Mouse (Mus musculus) stomach, embryonic 15.5 days (tissue): ENCODE measurements at regions not wholly inside any gene's neighbourhood (a gene's known extent, or its start where the extent isn't known, plus 50 kb on each side); places are given as distances from the start of the nearest gene placed in this dataset.

Experiments
- ATAC-seq: fragments of 200-750 bp; cut with Nextera tagmentation; 2 replicates; pipeline ENCODE4 v1.8.0; 2017; ENCODE audit warnings: low read depth, moderate number of reproducible peaks, moderate TSS enrichment; ENCODE audit not compliant: insufficient read depth, low FRiP score
- H3K27ac ChIP-seq: fragments of 300-500 bp; sonication (generic); 2 replicates; pipeline ENCODE4 v1.5.1; 2015; ENCODE audit warnings: mild to moderate bottlenecking, inconsistent platforms
- H3K27me3 ChIP-seq: fragments of 300-500 bp; sonication (generic); replicated peaks from 2 replicates; pipeline ENCODE4 v1.6.1; 2015; ENCODE audit warnings: inconsistent platforms
- H3K36me3 ChIP-seq: fragments of 300-500 bp; sonication (generic); 2 replicates; pipeline ENCODE4 v1.6.1; 2015; ENCODE audit warnings: inconsistent platforms
- H3K4me1 ChIP-seq: fragments of 300-500 bp; sonication (generic); 2 replicates; pipeline ENCODE4 v1.6.1; 2015; ENCODE audit warnings: inconsistent platforms
- H3K4me2 ChIP-seq: fragments of 300-500 bp; sonication (generic); 2 replicates; pipeline ENCODE4 v1.6.1; 2015; ENCODE audit warnings: mild to moderate bottlenecking, inconsistent platforms
- H3K4me3 ChIP-seq: fragments of 300-500 bp; sonication (generic); replicated peaks from 2 replicates; pipeline ENCODE4 v1.5.1; 2015; ENCODE audit warnings: inconsistent platforms
- H3K9ac ChIP-seq: fragments of 300-500 bp; sonication (generic); 2 replicates; pipeline ENCODE4 v1.6.1; 2015; ENCODE audit warnings: inconsistent platforms
- H3K9me3 ChIP-seq: fragments of 300-500 bp; sonication (generic); 2 replicates; pipeline ENCODE4 v1.6.1; 2016; ENCODE audit warnings: inconsistent platforms
- WGBS: fragments of 180-500 bp; shearing (Covaris S2); methylation state at CpG from one replicate; pipeline ENCODE4 v1.1.7; 2015; 5-methylcytosine and 5-hydroxymethylcytosine counted together

GRCm38 (mm10) chr1:57609307-57609706, 164.7 kb upstream of the Spats2l start:
- Histone ChIP-seq H3K9ac (no peak overlapping the region), H3K36me3 (no peaks in the 10 kb centered on the region), H3K27ac (no peak overlapping the region), H3K4me3 (no peak overlapping the region), H3K9me3 (no peaks in the 10 kb centered on the region), H3K4me1 (no peaks in the 10 kb centered on the region), H3K4me2 (no peak overlapping the region), H3K27me3 (no peaks in the 10 kb centered on the region)
- no peak for ATAC-seq
- 57% methylated on average over 6 of the region's 6 CpGs for WGBS

GRCm38 (mm10) chr1:57612171-57612570, 161.8 kb upstream of the Spats2l start:
- no peak for ATAC-seq
- Histone ChIP-seq H3K36me3 (no peaks in the 10 kb centered on the region), H3K9me3 (no peaks in the 10 kb centered on the region), H3K27me3 (no peaks in the 10 kb centered on the region), H3K4me3 (no peak overlapping the region), H3K4me1 (no peaks in the 10 kb centered on the region), H3K9ac (no peak overlapping the region), H3K4me2 (no peak overlapping the region), H3K27ac (no peak overlapping the region)
- WGBS: 83% methylated on average over 4 of the region's 4 CpGs

GRCm38 (mm10) chr1:57612931-57613804, 160.8 kb upstream of the Spats2l start:
- Histone ChIP-seq H3K27me3 (no peaks in the 10 kb centered on the region), H3K36me3 (no peaks in the 10 kb centered on the region), H3K4me3 (no peak overlapping the region), H3K27ac (no peak overlapping the region), H3K9ac (no peak overlapping the region), H3K9me3 (no peaks in the 10 kb centered on the region), H3K4me1 (no peaks in the 10 kb centered on the region), H3K4me2 (peak overlapping the region; percentile 41)
- WGBS: 22% methylated on average over 17 of the region's 17 CpGs
- ATAC-seq: no peak

GRCm38 (mm10) chr1:57615155-57615554, 158.8 kb upstream of the Spats2l start:
- Histone ChIP-seq H3K4me1 (no peaks in the 10 kb centered on the region), H3K4me2 (no peak overlapping the region), H3K9ac (no peak overlapping the region), H3K9me3 (no peaks in the 10 kb centered on the region), H3K36me3 (no peaks in the 10 kb centered on the region), H3K4me3 (no peak overlapping the region), H3K27me3 (no peaks in the 10 kb centered on the region), H3K27ac (no peak overlapping the region)
- ATAC-seq: peak; percentile 66; the same call in 1 of the 2 replicates

GRCm38 (mm10) chr1:57617316-57617715, 156.6 kb upstream of the Spats2l start:
- Histone ChIP-seq H3K36me3 (no peaks in the 10 kb centered on the region), H3K4me2 (no peak overlapping the region), H3K27me3 (no peaks in the 10 kb centered on the region), H3K9me3 (no peaks in the 10 kb centered on the region), H3K4me3 (no peak overlapping the region), H3K27ac (no peak overlapping the region), H3K9ac (no peak overlapping the region), H3K4me1 (no peaks in the 10 kb centered on the region)
- 79% methylated on average over 3 of the region's 3 CpGs for WGBS
- ATAC-seq: no peak

- Histone ChIP-seq H3K4me1 (no peaks in the 10 kb centered on the region), H3K4me3 (no peak overlapping the region), H3K27ac (no peak overlapping the region), H3K4me2 (no peak overlapping the region), H3K9ac (no peak overlapping the region), H3K27me3 (no peaks in the 10 kb centered on the region), H3K9me3 (no peaks in the 10 kb centered on the region), H3K36me3 (no peaks in the 10 kb centered on the region)
- WGBS: 80% methylated on average over 9 of the region's 9 CpGs
- no peak for ATAC-seq
Measured at GRCm38 (mm10) chr1:57622561-57622960, 151.4 kb upstream of the Spats2l start.

GRCm38 (mm10) chr1:57633986-57634385, 140.0 kb upstream of the Spats2l start:
- WGBS: 29% methylated on average over 1 of the region's 1 CpGs
- ATAC-seq: no peak
- no peaks in the 10 kb centered on the region for H3K9me3 ChIP-seq

GRCm38 (mm10) chr1:57642131-57642530, 131.8 kb upstream of the Spats2l start:
- Histone ChIP-seq H3K27ac (no peak overlapping the region), H3K27me3 (no peaks in the 10 kb centered on the region), H3K36me3 (no peaks in the 10 kb centered on the region), H3K9ac (no peak overlapping the region), H3K4me2 (no peak overlapping the region), H3K4me1 (no peaks in the 10 kb centered on the region), H3K9me3 (no peaks in the 10 kb centered on the region), H3K4me3 (no peak overlapping the region)
- no peak for ATAC-seq
- 75% methylated on average over 5 of the region's 5 CpGs for WGBS

More at GRCm38 (mm10) chr1:57633986-57634385, 140.0 kb upstream of the Spats2l start:
- Histone ChIP-seq H3K4me3 (no peak overlapping the region), H3K9ac (no peak overlapping the region), H3K36me3 (no peaks in the 10 kb centered on the region), H3K4me1 (no peaks in the 10 kb centered on the region), H3K4me2 (no peak overlapping the region), H3K27me3 (no peaks in the 10 kb centered on the region), H3K27ac (no peak overlapping the region)

- Histone ChIP-seq H3K4me3 (no peak overlapping the region), H3K9me3 (no peaks in the 10 kb centered on the region), H3K4me2 (no peak overlapping the region), H3K4me1 (no peaks in the 10 kb centered on the region), H3K27me3 (no peaks in the 10 kb centered on the region), H3K27ac (no peak overlapping the region), H3K36me3 (no peaks in the 10 kb centered on the region), H3K9ac (no peak overlapping the region)
- ATAC-seq: no peak
- 48% methylated on average over 6 of the region's 6 CpGs for WGBS
Measured at GRCm38 (mm10) chr1:57643466-57644097, 130.4 kb upstream of the Spats2l start.

GRCm38 (mm10) chr1:57664962-57665361, 109.0 kb upstream of the Spats2l start:
- H3K4me2 ChIP-seq: no peak overlapping the region
- no peaks in the 10 kb centered on the region for H3K9me3 ChIP-seq
- no peaks in the 10 kb centered on the region for H3K27me3 ChIP-seq
- 55% methylated on average over 5 of the region's 5 CpGs for WGBS
- H3K4me3 ChIP-seq: no peak overlapping the region
- no peaks in the 10 kb centered on the region for H3K4me1 ChIP-seq
- no peak overlapping the region for H3K27ac ChIP-seq
- H3K9ac ChIP-seq: no peak overlapping the region
- H3K36me3 ChIP-seq: no peaks in the 10 kb centered on the region
- no peak for ATAC-seq

- 51% methylated on average over 3 of the region's 3 CpGs for WGBS
- no peak for ATAC-seq
- H3K4me1 ChIP-seq: no peaks in the 10 kb centered on the region
- H3K9me3 ChIP-seq: no peaks in the 10 kb centered on the region
- H3K36me3 ChIP-seq: no peaks in the 10 kb centered on the region
- no peaks in the 10 kb centered on the region for H3K27me3 ChIP-seq
- H3K27ac ChIP-seq: no peak overlapping the region
- H3K9ac ChIP-seq: no peak overlapping the region
- H3K4me2 ChIP-seq: no peak overlapping the region
- no peak overlapping the region for H3K4me3 ChIP-seq
Measured at GRCm38 (mm10) chr1:57665724-57666123, 108.2 kb upstream of the Spats2l start.

- no peaks in the 10 kb centered on the region for H3K36me3 ChIP-seq
- H3K4me2 ChIP-seq: no peak overlapping the region
- H3K27ac ChIP-seq: no peak overlapping the region
- WGBS: 59% methylated on average over 6 of the region's 6 CpGs
- no peaks in the 10 kb centered on the region for H3K4me1 ChIP-seq
- no peaks in the 10 kb centered on the region for H3K27me3 ChIP-seq
- H3K4me3 ChIP-seq: no peak overlapping the region
- no peak for ATAC-seq
- H3K9ac ChIP-seq: no peak overlapping the region
- H3K9me3 ChIP-seq: no peaks in the 10 kb centered on the region
Measured at GRCm38 (mm10) chr1:57666179-57666693, 107.7 kb upstream of the Spats2l start.
